Mouse (Mus musculus) kidney, adult 9 months (tissue): ENCODE measurements at regions not wholly inside any gene's neighbourhood (a gene's known extent, or its start where the extent isn't known, plus 50 kb on each side); places are given as distances from the start of the nearest gene placed in this dataset.

Experiments used
- DNase-seq: peaks from one replicate; pipeline ENCODE4 v3.0.0; 2022

DNA sequence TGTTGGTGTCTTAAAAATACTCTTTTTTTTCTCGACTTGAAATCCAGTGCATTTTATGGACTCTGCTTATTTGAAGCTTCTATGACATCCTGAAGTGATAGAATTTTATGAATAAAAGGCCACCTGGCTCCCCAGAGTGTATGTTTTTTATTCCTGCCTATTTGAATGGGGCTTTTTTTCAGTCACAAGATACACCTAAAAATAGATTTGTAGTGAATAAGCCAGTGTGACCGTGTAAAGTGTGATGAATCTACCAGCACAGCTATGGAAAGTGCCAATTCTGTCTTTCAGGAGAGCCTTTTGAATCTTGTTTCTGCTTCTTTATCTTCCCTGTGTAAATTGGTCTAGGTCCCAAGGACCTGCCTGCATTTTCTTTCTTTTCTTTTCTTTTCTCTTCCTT is 119.8 kb upstream of the Pex5l start:
- no peak for DNase-seq

DNA sequence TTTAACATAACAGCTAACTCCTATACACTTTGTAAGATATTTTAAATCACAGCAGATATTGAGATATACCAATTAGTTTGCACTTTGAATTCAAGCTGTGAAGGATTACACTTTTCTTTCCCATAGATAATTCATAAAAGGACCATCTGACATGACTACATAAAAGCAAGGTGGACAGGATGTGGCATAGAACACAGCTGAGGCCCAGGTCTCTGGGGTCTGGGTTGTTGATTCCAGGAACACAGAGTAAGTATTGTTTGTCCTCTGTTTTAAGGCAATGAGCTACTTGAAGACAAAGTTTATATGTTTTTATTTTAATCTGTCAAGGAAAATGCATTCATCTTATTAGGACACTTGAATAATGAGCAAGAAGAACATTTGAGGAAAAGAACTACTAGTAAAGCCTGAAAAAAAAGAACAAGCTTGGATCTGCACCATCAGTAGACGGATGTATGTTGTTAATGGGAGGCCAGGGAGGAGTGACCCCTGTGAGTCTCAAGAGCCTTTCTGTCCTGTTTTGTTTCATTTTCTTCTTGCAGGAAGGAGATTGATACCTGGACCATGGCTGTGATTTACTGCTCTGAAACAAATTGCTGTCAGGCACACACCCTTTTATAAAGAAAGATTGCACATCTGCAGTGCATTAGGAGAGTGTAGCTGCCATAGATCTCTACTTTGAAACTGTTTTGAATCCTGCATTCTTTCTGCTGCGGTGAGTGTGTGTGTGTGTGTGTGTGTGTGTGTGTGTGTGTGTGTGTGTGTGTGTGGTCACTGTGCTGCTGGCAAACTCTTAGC is 76.4 kb upstream of the Pex5l start:
- no peak for DNase-seq

DNA sequence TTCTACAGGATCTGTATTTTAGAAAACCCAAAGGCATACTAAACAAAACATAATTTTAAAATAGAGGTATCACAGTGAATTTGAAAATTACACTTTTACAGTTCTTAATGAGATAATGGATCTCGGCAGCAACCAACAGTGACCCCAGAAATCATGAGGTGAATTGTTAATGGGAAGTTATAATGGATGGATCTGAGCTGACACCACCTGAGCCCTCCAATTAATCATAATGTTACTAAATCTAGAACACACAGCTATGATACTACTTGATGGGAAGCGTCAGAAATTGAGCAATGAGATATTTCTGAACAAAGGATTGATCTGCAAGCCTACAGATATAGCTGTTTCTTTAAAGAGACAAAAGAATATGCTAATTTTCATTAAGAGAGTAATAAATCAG is 75.2 kb upstream of the Pex5l start:
- DNase-seq: no peak

DNA sequence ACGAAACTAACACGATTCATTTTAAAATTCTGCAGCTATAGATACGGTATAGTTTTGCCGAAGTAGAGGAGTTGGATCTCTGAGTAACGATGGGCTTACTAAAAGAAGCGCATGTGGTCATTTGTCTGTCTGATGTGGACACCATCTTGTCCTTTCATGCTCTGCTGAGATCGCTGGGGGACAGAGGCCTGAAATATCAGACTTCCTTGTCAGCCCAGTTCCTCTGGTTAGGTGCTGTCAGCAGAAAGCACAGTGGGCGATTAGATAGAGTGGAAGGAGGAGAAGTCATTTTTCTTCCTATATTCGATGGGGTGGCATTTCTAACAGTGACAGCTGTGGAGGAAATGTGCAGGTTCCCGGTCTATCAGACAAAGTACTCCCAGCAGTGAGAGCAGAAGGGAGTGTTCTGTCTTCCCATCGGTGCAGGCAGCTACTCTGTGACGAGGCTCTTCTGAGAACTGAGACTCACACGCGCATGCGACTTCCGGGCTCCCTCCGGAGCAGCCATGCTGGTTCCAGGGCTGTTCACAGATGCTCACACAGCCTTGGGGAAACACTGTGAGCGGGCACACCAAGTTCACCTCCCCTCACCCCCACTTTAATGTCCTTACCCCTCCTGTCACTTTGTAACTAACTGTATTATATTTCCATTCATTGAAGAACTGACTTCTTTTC is 74.5 kb upstream of the Pex5l start:
- DNase-seq: no peak

DNA sequence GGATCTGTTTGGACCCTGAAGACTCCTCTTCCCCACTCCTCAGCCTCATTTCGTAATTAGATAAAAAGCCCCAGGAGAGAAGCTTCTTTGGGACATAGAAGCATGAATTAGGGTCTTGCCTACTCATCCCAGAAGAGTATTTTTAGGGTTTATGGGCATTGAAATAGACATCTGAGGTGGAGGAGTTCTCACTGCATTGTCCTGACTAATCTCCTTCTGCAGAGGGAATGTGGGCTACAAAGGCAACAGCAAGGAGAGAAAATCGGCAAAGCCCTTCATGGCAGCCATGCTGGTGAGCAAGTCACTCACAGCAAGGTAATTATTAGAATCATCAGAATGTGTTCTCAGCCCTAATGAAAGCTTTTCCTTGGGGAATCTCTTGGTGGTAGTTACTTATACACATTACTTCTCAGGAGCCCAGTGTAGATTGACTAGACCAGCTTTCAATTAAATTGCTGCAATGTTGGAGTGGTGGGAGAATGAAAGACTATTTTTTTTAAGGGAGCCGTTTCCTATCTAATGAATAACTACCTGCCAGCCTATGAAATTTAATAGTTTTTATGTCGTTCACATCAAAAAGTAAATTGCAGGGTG is 68.3 kb upstream of the Pex5l start:
- no peak for DNase-seq
